Mouse (Mus musculus) embryonic facial prominence, embryonic 15.5 days (tissue): ENCODE measurements around the gene Prpsap1. TPM values are rescaled to one million over a fixed set of nuclear protein-coding genes. Genes with fewer than 3 reads are reported as not detected.

Source experiments
- ATAC-seq: fragments of 200-750 bp; cut with Nextera tagmentation; 2 replicates; pipeline ENCODE4 v1.8.0; 2017; ENCODE audit warnings: low read depth, moderate TSS enrichment; ENCODE audit not compliant: insufficient number of reproducible peaks, low FRiP score, low TSS enrichment
- H3K27ac ChIP-seq: fragments of 300-500 bp; sonication (generic); replicated peaks from 2 replicates; pipeline ENCODE4 v1.5.1; 2015; ENCODE audit warnings: mild to moderate bottlenecking, inconsistent platforms
- H3K27me3 ChIP-seq: fragments of 300-500 bp; sonication (generic); 2 replicates; pipeline ENCODE4 v1.6.1; 2015; ENCODE audit warnings: inconsistent platforms
- H3K36me3 ChIP-seq: fragments of 300-500 bp; sonication (generic); 2 replicates; pipeline ENCODE4 v1.6.1; 2015; ENCODE audit warnings: mild to moderate bottlenecking, inconsistent platforms
- H3K4me1 ChIP-seq: fragments of 300-500 bp; sonication (generic); 2 replicates; pipeline ENCODE4 v1.6.1; 2015; ENCODE audit warnings: inconsistent platforms
- H3K4me2 ChIP-seq: fragments of 300-500 bp; sonication (generic); replicated peaks from 2 replicates; pipeline ENCODE4 v1.6.1; 2015; ENCODE audit warnings: mild to moderate bottlenecking, inconsistent platforms
- H3K4me3 ChIP-seq: fragments of 300-500 bp; sonication (generic); replicated peaks from 2 replicates; pipeline ENCODE4 v1.5.1; 2015; ENCODE audit warnings: mild to moderate bottlenecking, inconsistent platforms
- H3K9ac ChIP-seq: fragments of 300-500 bp; sonication (generic); 2 replicates; pipeline ENCODE4 v1.6.1; 2015; ENCODE audit warnings: inconsistent platforms
- H3K9me3 ChIP-seq: fragments of 300-500 bp; sonication (generic); replicated peaks from 2 replicates; pipeline ENCODE4 v1.6.1; 2016; ENCODE audit warnings: inconsistent platforms
- WGBS: fragments of 180-500 bp; shearing (Covaris S2); methylation state at CpG from one replicate; pipeline ENCODE4 v1.1.7; 2015; 5-methylcytosine and 5-hydroxymethylcytosine counted together
- polyA plus RNA-seq: library from polyadenylated mRNA; unstranded; fragments of >200 nt; fragmentation: Nextera tagmentation; extraction: Ambion mirVana; gene quantifications from 2 replicates; pipeline ENCODE4 v1.2.1, GENCODE M21; 2015

Prpsap1 gene
- polyA plus RNA-seq, 1 experiment from 2014 or later = 161 TPM

- no peak for ATAC-seq
- Histone ChIP-seq H3K4me1 (0 out of 2 replicates have a peak, but pooled peaks cover 5% of the 10 kb centered on the region), H3K4me2 (no peak overlapping the region), H3K36me3 (no peaks in the 10 kb centered on the region), H3K9me3 (no peaks in the 10 kb centered on the region), H3K9ac (no peak overlapping the region), H3K4me3 (no peak overlapping the region), H3K27ac (no peak overlapping the region), H3K27me3 (no peaks in the 10 kb centered on the region)
- WGBS = 49% methylated on average over 8 of the region's 8 CpGs
Observed at GRCm38 (mm10) chr11:116424621-116425407, 69.2 kb downstream of the Prpsap1 start.

DNA sequence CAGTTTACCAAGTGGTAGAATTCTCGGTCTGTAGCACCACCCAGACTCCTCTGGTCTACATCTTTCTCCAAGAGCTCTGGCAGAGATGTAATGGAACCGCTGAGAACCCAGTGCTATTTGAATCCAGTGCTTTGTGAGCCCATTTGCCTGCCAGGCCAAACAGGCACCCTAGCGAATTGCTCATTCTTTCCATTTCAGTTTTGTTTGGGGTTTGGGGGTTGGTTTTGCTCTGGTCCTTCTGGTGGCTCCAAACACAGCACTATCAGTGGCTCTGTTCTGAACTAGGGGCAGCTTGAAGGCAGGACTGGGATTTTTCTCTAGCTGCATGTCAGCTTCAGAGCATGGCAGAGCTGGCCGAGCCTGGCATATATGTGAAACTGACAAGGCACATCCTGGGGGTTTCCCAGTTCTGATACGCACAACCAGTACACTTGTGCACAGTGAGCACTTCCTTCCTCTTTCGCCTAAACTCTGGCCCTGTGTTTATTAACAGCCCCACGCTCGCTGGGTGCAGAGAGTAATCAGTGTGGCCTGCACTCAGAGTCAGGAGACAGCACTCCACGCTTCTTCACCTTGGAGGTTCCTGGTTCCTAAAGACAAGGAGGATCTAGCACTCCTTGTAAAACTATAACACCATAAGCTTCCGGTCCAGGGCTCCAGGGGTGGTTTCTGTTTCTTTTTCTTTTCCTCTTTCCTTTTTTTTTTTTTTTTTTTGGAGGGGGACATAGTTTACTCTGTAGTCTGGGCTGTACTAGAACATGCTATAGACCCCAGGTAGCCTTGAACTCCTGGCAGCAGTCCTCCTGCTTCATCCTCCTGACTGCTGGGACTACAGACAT lies 70.0 kb downstream of the Prpsap1 start:
- H3K27ac ChIP-seq = no peak overlapping the region
- WGBS = 76% methylated on average over 10 of the region's 10 CpGs

DNA sequence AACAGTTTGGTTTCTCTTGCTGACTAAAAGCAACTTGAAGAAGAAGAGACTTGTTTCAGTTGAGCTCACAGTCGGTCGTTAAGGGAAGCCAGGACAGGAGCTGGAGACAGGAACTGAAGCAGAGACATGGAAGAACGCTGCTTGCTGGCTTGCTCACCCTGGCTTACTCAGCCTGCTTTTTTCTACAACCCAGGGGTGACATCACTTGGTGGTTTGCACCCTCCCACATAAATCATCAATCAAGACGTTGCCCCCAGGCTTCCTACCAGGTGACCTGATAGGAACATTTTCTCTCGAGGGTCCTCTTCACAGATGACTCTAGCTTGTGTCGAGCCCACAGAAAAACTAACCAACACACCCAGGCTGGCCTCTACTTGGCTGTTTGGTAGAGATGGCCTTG lies 70.8 kb downstream of the Prpsap1 start:
- Histone ChIP-seq H3K9me3 (no peaks in the 10 kb centered on the region), H3K4me1 (peaks cover 9% of the 10 kb centered on the region), H3K9ac (no peak overlapping the region), H3K4me2 (no peak overlapping the region), H3K4me3 (no peak overlapping the region), H3K27ac (no peak overlapping the region), H3K27me3 (no peaks in the 10 kb centered on the region), H3K36me3 (no peaks in the 10 kb centered on the region)
- WGBS = 77% methylated on average over 6 of the region's 6 CpGs
- no peak for ATAC-seq

More for the DNA sequence above, 70.0 kb downstream of the Prpsap1 start:
- Histone ChIP-seq H3K9ac (no peak overlapping the region), H3K4me1 (peaks cover under 1% of the 10 kb centered on the region), H3K36me3 (no peaks in the 10 kb centered on the region), H3K4me3 (no peak overlapping the region), H3K4me2 (no peak overlapping the region), H3K27me3 (no peaks in the 10 kb centered on the region), H3K9me3 (no peaks in the 10 kb centered on the region)
- no peak for ATAC-seq

DNA sequence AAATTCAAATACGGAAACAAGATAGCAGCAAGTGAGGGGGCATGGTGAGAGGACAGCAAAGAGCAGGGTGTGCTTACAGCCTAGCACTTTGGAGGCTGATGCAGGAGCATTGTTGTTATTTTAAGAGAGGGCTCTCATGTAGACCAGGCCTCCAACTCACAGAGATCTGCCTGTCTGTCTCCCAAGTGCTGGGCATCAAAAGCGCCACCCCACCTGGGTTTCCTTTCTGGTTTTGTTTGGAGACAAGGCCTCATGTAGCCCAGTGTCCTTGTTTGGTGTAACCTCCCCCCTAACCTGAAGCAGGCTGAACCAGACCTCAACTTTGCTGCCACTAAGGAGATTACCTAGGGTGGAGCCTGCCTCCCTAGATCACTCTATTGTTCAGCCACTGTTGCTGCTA lies 71.4 kb downstream of the Prpsap1 start:
- H3K9ac ChIP-seq = no peak overlapping the region
- peaks cover 15% of the 10 kb centered on the region for H3K4me1 ChIP-seq
- H3K4me3 ChIP-seq = no peak overlapping the region
- WGBS = 82% methylated on average over 2 of the region's 2 CpGs
- no peaks in the 10 kb centered on the region for H3K9me3 ChIP-seq
- no peaks in the 10 kb centered on the region for H3K27me3 ChIP-seq
- H3K27ac ChIP-seq = no peak overlapping the region
- ATAC-seq = no peak
- no peaks in the 10 kb centered on the region for H3K36me3 ChIP-seq
- H3K4me2 ChIP-seq = no peak overlapping the region

DNA sequence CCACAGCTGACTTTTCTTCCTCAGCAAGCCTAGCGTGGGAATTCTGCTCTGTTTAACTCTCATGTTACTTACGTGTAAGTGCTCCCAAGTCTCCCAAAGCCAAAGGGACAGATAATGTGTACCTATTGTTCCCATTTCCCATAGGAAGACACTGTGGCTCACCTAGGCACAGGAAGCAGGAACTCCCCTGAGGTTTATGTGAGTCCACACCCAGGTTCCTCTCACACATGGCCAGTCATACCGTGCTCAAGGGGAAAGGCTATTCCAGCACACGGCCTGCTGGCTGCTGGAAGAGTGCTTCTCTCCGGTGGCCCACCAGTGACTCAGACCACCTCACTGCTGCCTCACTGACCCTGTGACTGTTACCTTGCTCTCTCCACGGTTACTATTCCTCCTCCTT lies 72.9 kb downstream of the Prpsap1 start:
- H3K4me1 ChIP-seq = peaks cover 22% of the 10 kb centered on the region
- no peak overlapping the region for H3K4me2 ChIP-seq
- ATAC-seq = no peak
- H3K9me3 ChIP-seq = no peaks in the 10 kb centered on the region
- no peak overlapping the region for H3K9ac ChIP-seq
- no peak overlapping the region for H3K4me3 ChIP-seq
- 58% methylated on average over 6 of the region's 6 CpGs for WGBS
- no peak overlapping the region for H3K27ac ChIP-seq
- no peaks in the 10 kb centered on the region for H3K36me3 ChIP-seq
- H3K27me3 ChIP-seq = no peaks in the 10 kb centered on the region

Other genes starting within 250 kb of the Prpsap1 start
- gene Srp68, start 220.0 kb downstream of the Prpsap1 start, polyA plus RNA-seq = 101 and 103 TPM in 2 replicates
- 0.27 and 0.47 TPM in 2 replicates for gene Galr2, start 213.3 kb downstream of the Prpsap1 start, polyA plus RNA-seq
- 67.5 and 68.8 TPM in 2 replicates for gene Exoc7, start 187.0 kb downstream of the Prpsap1 start, polyA plus RNA-seq
- 30.6 and 69.8 TPM in 2 replicates for gene Foxj1, start 158.8 kb downstream of the Prpsap1 start, polyA plus RNA-seq
- 15.7 and 17.0 TPM in 2 replicates for gene Rnf157, start 81.2 kb downstream of the Prpsap1 start, polyA plus RNA-seq
- 33.3 and 39.6 TPM in 2 replicates for gene Ubald2, start 60.1 kb downstream of the Prpsap1 start, polyA plus RNA-seq
- 0.09 and 0.16 TPM in 2 replicates for gene Qrich2, start 28.0 kb downstream of the Prpsap1 start, polyA plus RNA-seq
- gene Sphk1, start 36.7 kb upstream of the Prpsap1 start, polyA plus RNA-seq = 12.3 and 12.5 TPM in 2 replicates
- gene Ube2o, start 87.2 kb upstream of the Prpsap1 start, polyA plus RNA-seq = 14.2 and 14.6 TPM in 2 replicates
- not detected in 2 replicates for gene Aanat, start 92.2 kb upstream of the Prpsap1 start, polyA plus RNA-seq
- gene Rhbdf2, start 132.8 kb upstream of the Prpsap1 start, polyA plus RNA-seq = 8.3 and 8.8 TPM in 2 replicates
- gene Prcd, start 159.3 kb upstream of the Prpsap1 start, polyA plus RNA-seq = 3.6 and 3.8 TPM in 2 replicates
- 32.7 and 33.3 TPM in 2 replicates for gene Cygb, start 160.1 kb upstream of the Prpsap1 start, polyA plus RNA-seq